7 mouse cellular contexts compared by ENCODE assay signal in genomic region chr8:107411391-107411790, GRCm38 (mm10). TPM values are rescaled to one million over a fixed set of nuclear protein-coding genes. Genes with fewer than 3 reads are reported as not detected.
DNase-seq lines count a peak whose midpoint lies in the region; ATAC-seq lines count a peak whose summit lies in the region.

No protein-coding gene starts in this region.

- no peak overlapping the region for H3K4me3 ChIP-seq in midbrain, embryonic 14.5 days (replicated peaks; ENCODE audit: low read depth, low read length)
- no peak overlapping the region for H3K4me3 ChIP-seq in midbrain, embryonic 15.5 days
- H3K4me3 ChIP-seq in heart, embryonic 12.5 days = no peak overlapping the region

- H3K36me3 ChIP-seq in midbrain, embryonic 14.5 days (ENCODE audit: control insufficient read depth, insufficient read depth, low read length) = peaks cover 87% of the 10 kb centered on the region
- peaks cover 58% of the 10 kb centered on the region for H3K36me3 ChIP-seq in midbrain, embryonic 15.5 days (replicated peaks)
- H3K36me3 ChIP-seq in heart, embryonic 12.5 days = peaks cover 81% of the 10 kb centered on the region

- H3K27me3 ChIP-seq in midbrain, embryonic 14.5 days (ENCODE audit: control insufficient read depth, insufficient read depth, low read length) = no peaks in the 10 kb centered on the region
- no peaks in the 10 kb centered on the region for H3K27me3 ChIP-seq in midbrain, embryonic 15.5 days (replicated peaks)
- no peaks in the 10 kb centered on the region for H3K27me3 ChIP-seq in heart, embryonic 12.5 days (replicated peaks)

- no peak overlapping the region for H3K4me2 ChIP-seq in midbrain, embryonic 14.5 days (ENCODE audit: low read length)
- no peak overlapping the region for H3K4me2 ChIP-seq in midbrain, embryonic 15.5 days
- no peak overlapping the region for H3K4me2 ChIP-seq in heart, embryonic 12.5 days

- DNase-seq in midbrain, embryonic 14.5 days = peak; percentile 74
- peak; percentile 86 for DNase-seq in ZHBTc4 (ENCODE audit: low read depth, low spot score)
- peak; percentile 75 for DNase-seq in retina, embryonic 14.5 days (ENCODE audit: low spot score)
- no peak for DNase-seq in right cerebral cortex, postnatal 14 days

- H3K9ac ChIP-seq in midbrain, embryonic 14.5 days (replicated peaks; ENCODE audit: low read length) = no peak overlapping the region
- H3K9ac ChIP-seq in midbrain, embryonic 15.5 days = no peak overlapping the region
- H3K9ac ChIP-seq in heart, embryonic 12.5 days = no peak overlapping the region

- no peaks in the 10 kb centered on the region for H3K4me1 ChIP-seq in midbrain, embryonic 14.5 days (ENCODE audit: control insufficient read depth, insufficient read depth, low read length)
- H3K4me1 ChIP-seq in midbrain, embryonic 15.5 days = no peaks in the 10 kb centered on the region
- no peaks in the 10 kb centered on the region for H3K4me1 ChIP-seq in heart, embryonic 12.5 days (replicated peaks)

- 71% methylated on average over 4 of the region's 4 CpGs for WGBS in midbrain, embryonic 14.5 days
- WGBS in midbrain, embryonic 15.5 days = 78% methylated on average over 4 of the region's 4 CpGs
- WGBS in heart, embryonic 12.5 days = 60% methylated on average over 4 of the region's 4 CpGs

- H3K27ac ChIP-seq in midbrain, embryonic 14.5 days (replicated peaks; ENCODE audit: low read depth, low read length) = no peak overlapping the region
- no peak overlapping the region for H3K27ac ChIP-seq in midbrain, embryonic 15.5 days
- H3K27ac ChIP-seq in heart, embryonic 12.5 days (ENCODE audit: poor library complexity, severe bottlenecking) = no peak overlapping the region

- H3K9me3 ChIP-seq in midbrain, embryonic 14.5 days (ENCODE audit: control insufficient read depth, low read length) = no peaks in the 10 kb centered on the region
- no peaks in the 10 kb centered on the region for H3K9me3 ChIP-seq in midbrain, embryonic 15.5 days
- H3K9me3 ChIP-seq in heart, embryonic 12.5 days (replicated peaks) = no peaks in the 10 kb centered on the region

- no peak for ATAC-seq in midbrain, embryonic 14.5 days (ENCODE audit: low FRiP score, low TSS enrichment)
- no peak for ATAC-seq in midbrain, embryonic 15.5 days (replicated peaks)
- peak; percentile 80 for ATAC-seq in granulocyte monocyte progenitor cell, adult 5-6 weeks (replicated peaks; ENCODE audit: poor library complexity, severe bottlenecking)
- no peak for ATAC-seq in heart, embryonic 12.5 days (ENCODE audit: insufficient number of reproducible peaks, low FRiP score)

RNA-seq across cellular contexts. Expression of gene Nqo1, which starts 8.4 kb away (rescaled TPM):
- 3.2 and 4.6 TPM in 2 replicates for polyA plus RNA-seq in midbrain, embryonic 14.5 days (2014; fragmentation: Nextera tagmentation; extraction: Ambion mirVana)
- 4.1 and 5.5 TPM in 2 replicates for polyA plus RNA-seq in midbrain, embryonic 15.5 days (2015; fragmentation: Nextera tagmentation; extraction: Ambion mirVana)
- total RNA-seq in granulocyte monocyte progenitor cell, adult 5-6 weeks (2014; fragmentation: Nextera tagmentation) = 4.3 TPM in 1 of 2 replicates, not detected in the other
- 0.52 and 1.2 TPM in 2 replicates for total RNA-seq in granulocyte monocyte progenitor cell, adult 5-6 weeks (2017)
- 4.8 and 5.6 TPM in 2 replicates for polyA plus RNA-seq in heart, embryonic 12.5 days (2016; fragmentation: Nextera tagmentation; extraction: Ambion mirVana)

RNA-seq across cellular contexts. Expression of gene Nob1, which starts 13.5 kb away (rescaled TPM):
- polyA plus RNA-seq in midbrain, embryonic 14.5 days (2014; fragmentation: Nextera tagmentation; extraction: Ambion mirVana) = 52.0 and 60.3 TPM in 2 replicates
- 68.0 and 70.0 TPM in 2 replicates for polyA plus RNA-seq in midbrain, embryonic 15.5 days (2015; fragmentation: Nextera tagmentation; extraction: Ambion mirVana)
- 51.1 and 73.0 TPM in 2 replicates for total RNA-seq in granulocyte monocyte progenitor cell, adult 5-6 weeks (2014; fragmentation: Nextera tagmentation)
- 47.2 and 49.8 TPM in 2 replicates for total RNA-seq in granulocyte monocyte progenitor cell, adult 5-6 weeks (2017)
- 47.0 and 50.5 TPM in 2 replicates for polyA plus RNA-seq in heart, embryonic 12.5 days (2016; fragmentation: Nextera tagmentation; extraction: Ambion mirVana)

RNA-seq across cellular contexts. Expression of gene Wwp2, which starts 24.8 kb away (rescaled TPM):
- 38.3 and 50.5 TPM in 2 replicates for polyA plus RNA-seq in midbrain, embryonic 14.5 days (2014; fragmentation: Nextera tagmentation; extraction: Ambion mirVana)
- polyA plus RNA-seq in midbrain, embryonic 15.5 days (2015; fragmentation: Nextera tagmentation; extraction: Ambion mirVana) = 43.0 and 44.3 TPM in 2 replicates
- total RNA-seq in granulocyte monocyte progenitor cell, adult 5-6 weeks (2014; fragmentation: Nextera tagmentation) = 48.3 and 55.4 TPM in 2 replicates
- total RNA-seq in granulocyte monocyte progenitor cell, adult 5-6 weeks (2017) = 51.4 and 73.0 TPM in 2 replicates
- polyA plus RNA-seq in heart, embryonic 12.5 days (2016; fragmentation: Nextera tagmentation; extraction: Ambion mirVana) = 37.6 and 40.7 TPM in 2 replicates
